Mouse (Mus musculus): ENCODE data around the gene Lrrc59. TPM values are rescaled to one million over a fixed set of nuclear protein-coding genes. Genes with fewer than 3 reads are reported as not detected.
"Not testable (repeated sequence)": the region's sequence is repeated elsewhere in the genome, so short reads cannot be mapped to it uniquely, and the experiment has no call there.

The Lrrc59 gene
- total RNA-seq, 1 experiment, result 282 TPM

DNA sequence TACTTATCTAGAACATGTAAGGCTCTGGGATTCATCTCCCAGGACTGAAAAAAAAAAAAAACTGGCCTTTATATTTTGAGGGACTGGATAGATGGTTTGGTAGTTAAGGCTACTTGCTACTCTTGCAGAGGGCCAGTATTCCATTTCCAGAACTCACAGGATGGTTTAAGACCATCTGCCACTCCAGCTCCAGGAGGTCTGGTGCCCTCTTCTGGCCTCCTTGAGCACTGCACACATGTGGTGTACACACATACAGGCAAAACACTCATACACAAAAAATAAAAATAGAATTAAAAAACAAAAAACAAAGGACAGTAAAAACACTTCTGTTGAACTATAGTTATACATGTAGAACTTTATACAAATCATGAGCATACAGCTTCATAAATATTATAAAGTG, 51.1 kb downstream of the Lrrc59 start:
- peaks cover 0 to 14% of the 10 kb centered on the region in 2 experiments; a peak in 2 of 4 replicates for H3K4me1 ChIP-seq (ENCODE audit: control insufficient read depth in 2 of 2, insufficient read depth in 2 of 2, low read length in 2 of 2, poor library complexity in 1 of 2)
- H3K4me3 ChIP-seq (ENCODE audit: insufficient read depth in 1 of 2, low read depth in 1 of 2, low read length in 2 of 2, poor library complexity in 1 of 2, severe bottlenecking in 1 of 2), result no peak overlapping the region
- H3K36me3 ChIP-seq (ENCODE audit: control insufficient read depth, insufficient read depth, low read length, poor library complexity, severe bottlenecking), result no peaks in the 10 kb centered on the region
- no peak overlapping the region for H3K27ac ChIP-seq (ENCODE audit: insufficient read depth, low read depth, low read length, poor library complexity, severe bottlenecking)
- no peaks in the 10 kb centered on the region for H3K9me3 ChIP-seq (ENCODE audit: control insufficient read depth, insufficient read depth, low read depth, low read length)
- no peak for TF ChIP-seq MAFK (IDR thresholded peaks at IDR 0.05; ENCODE audit: insufficient read depth, low read depth, low read length)
- TF ChIP-seq ZC3H11A (IDR thresholded peaks at IDR 0.05; ENCODE audit: borderline replicate concordance, low read depth, low read length), result 0 out of 2 replicates have a peak, but pooled peaks have one; percentile 8
- in situ Hi-C loops (cut with MboI; ENCODE audit: low sequenced_read_pairs in 2 of 2, unreplicated experiment in 2 of 2), result no loop called here
- no peak for DNase-seq (ENCODE audit: low read depth, low spot score)
- H3K9ac ChIP-seq (ENCODE audit: insufficient read depth, low read depth, low read length, poor library complexity, severe bottlenecking), result no peak overlapping the region

- DNase-seq (ENCODE audit: low read depth, low spot score), result no peak
- TF ChIP-seq CHD2 (IDR thresholded peaks at IDR 0.05; ENCODE audit: low read depth, low read length) (no peak), ZNF384 (IDR thresholded peaks at IDR 0.05; ENCODE audit: low read depth, low read length) (peak; percentile 80)
- Histone ChIP-seq H3K9ac (ENCODE audit: insufficient read depth, low read depth, low read length, poor library complexity, severe bottlenecking) (no peak overlapping the region), H3K9me3 (ENCODE audit: control insufficient read depth, insufficient read depth, low read depth, low read length) (no peaks in the 10 kb centered on the region), H3K4me3 (ENCODE audit: insufficient read depth in 1 of 2, low read depth in 1 of 2, low read length in 2 of 2, poor library complexity in 1 of 2, severe bottlenecking in 1 of 2) (no peak overlapping the region), H3K4me1 (ENCODE audit: control insufficient read depth in 2 of 2, insufficient read depth in 2 of 2, low read length in 2 of 2, poor library complexity in 1 of 2) (peaks cover 0 to 7% of the 10 kb centered on the region in 2 experiments; a peak in 2 of 4 replicates), H3K27ac (ENCODE audit: insufficient read depth, low read depth, low read length, poor library complexity, severe bottlenecking) (no peak overlapping the region), H3K36me3 (ENCODE audit: control insufficient read depth, insufficient read depth, low read length, poor library complexity, severe bottlenecking) (no peaks in the 10 kb centered on the region)
- in situ Hi-C loops (cut with MboI; ENCODE audit: low sequenced_read_pairs in 2 of 2, unreplicated experiment in 2 of 2), result no loop called here
Measured at GRCm38 (mm10) chr11:94681640-94682039, 52.1 kb downstream of the Lrrc59 start.

GRCm38 (mm10) chr11:94682427-94682826, 52.9 kb downstream of the Lrrc59 start:
- in situ Hi-C loops (cut with MboI; ENCODE audit: low sequenced_read_pairs in 2 of 2, unreplicated experiment in 2 of 2), result no loop called here
- Histone ChIP-seq H3K27ac (ENCODE audit: insufficient read depth, low read depth, low read length, poor library complexity, severe bottlenecking) (no peak overlapping the region), H3K36me3 (ENCODE audit: control insufficient read depth, insufficient read depth, low read length, poor library complexity, severe bottlenecking) (no peaks in the 10 kb centered on the region), H3K9me3 (ENCODE audit: control insufficient read depth, insufficient read depth, low read depth, low read length) (no peaks in the 10 kb centered on the region), H3K4me3 (ENCODE audit: insufficient read depth in 1 of 2, low read depth in 1 of 2, low read length in 2 of 2, poor library complexity in 1 of 2, severe bottlenecking in 1 of 2) (no peak overlapping the region), H3K4me1 (ENCODE audit: control insufficient read depth in 2 of 2, insufficient read depth in 2 of 2, low read length in 2 of 2, poor library complexity in 1 of 2) (peaks cover 0 to 7% of the 10 kb centered on the region in 2 experiments; a peak in 2 of 4 replicates), H3K9ac (ENCODE audit: insufficient read depth, low read depth, low read length, poor library complexity, severe bottlenecking) (no peak overlapping the region)
- TF ChIP-seq ZNF384 (IDR thresholded peaks at IDR 0.05; ENCODE audit: low read depth, low read length), result no peak
- TF ChIP-seq CHD2 (IDR thresholded peaks at IDR 0.05; ENCODE audit: low read depth, low read length), result no peak
- TF ChIP-seq ZC3H11A (IDR thresholded peaks at IDR 0.05; ENCODE audit: borderline replicate concordance, low read depth, low read length), result no peak
- no peak for TF ChIP-seq MAFK (IDR thresholded peaks at IDR 0.05; ENCODE audit: insufficient read depth, low read depth, low read length)
- no peak for DNase-seq (ENCODE audit: low read depth, low spot score)

DNA sequence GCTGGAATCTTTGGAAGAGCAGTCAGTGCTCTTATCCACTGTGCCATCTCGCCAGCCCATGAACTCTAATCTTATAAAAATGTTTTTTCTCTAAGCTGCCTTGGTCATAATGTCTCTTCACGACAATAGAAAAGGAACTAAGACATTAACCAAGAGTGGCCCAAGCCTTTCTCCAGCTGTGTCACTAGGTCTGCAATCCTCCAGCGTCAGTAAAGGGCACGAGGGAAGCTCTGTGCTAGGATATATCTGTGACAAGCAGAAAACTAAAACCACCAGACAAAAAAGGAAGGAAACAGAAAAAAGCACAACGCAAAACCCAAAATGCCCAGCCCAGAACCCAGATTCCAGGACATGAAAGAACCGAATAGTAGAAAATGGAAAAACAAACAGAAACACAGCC, 57.6 kb downstream of the Lrrc59 start:
- TF ChIP-seq ZC3H11A (IDR thresholded peaks at IDR 0.05; ENCODE audit: borderline replicate concordance, low read depth, low read length) (no peak), ZNF384 (IDR thresholded peaks at IDR 0.05; ENCODE audit: low read depth, low read length) (no peak), MAFK (IDR thresholded peaks at IDR 0.05; ENCODE audit: insufficient read depth, low read depth, low read length) (no peak), HCFC1 (IDR thresholded peaks at IDR 0.05; ENCODE audit: borderline replicate concordance, insufficient read depth, low read length) (no peak), CHD2 (IDR thresholded peaks at IDR 0.05; ENCODE audit: low read depth, low read length) (no peak)
- Histone ChIP-seq H3K9ac (ENCODE audit: insufficient read depth, low read depth, low read length, poor library complexity, severe bottlenecking) (no peak overlapping the region), H3K36me3 (ENCODE audit: control insufficient read depth, insufficient read depth, low read length, poor library complexity, severe bottlenecking) (no peaks in the 10 kb centered on the region), H3K27ac (ENCODE audit: insufficient read depth, low read depth, low read length, poor library complexity, severe bottlenecking) (no peak overlapping the region), H3K4me1 (ENCODE audit: control insufficient read depth in 2 of 2, insufficient read depth in 2 of 2, low read length in 2 of 2, poor library complexity in 1 of 2) (no peaks in the 10 kb centered on the region; a peak in 1 of 4 replicates), H3K4me3 (ENCODE audit: insufficient read depth in 1 of 2, low read depth in 1 of 2, low read length in 2 of 2, poor library complexity in 1 of 2, severe bottlenecking in 1 of 2) (no peak overlapping the region), H3K9me3 (ENCODE audit: control insufficient read depth, insufficient read depth, low read depth, low read length) (no peaks in the 10 kb centered on the region)
- in situ Hi-C loops (cut with MboI; ENCODE audit: low sequenced_read_pairs in 2 of 2, unreplicated experiment in 2 of 2), result no loop called here
- no peak for DNase-seq (ENCODE audit: low read depth, low spot score)

- H3K4me3 ChIP-seq (ENCODE audit: insufficient read depth in 1 of 2, low read depth in 1 of 2, low read length in 2 of 2, poor library complexity in 1 of 2, severe bottlenecking in 1 of 2); H3K9ac ChIP-seq (ENCODE audit: insufficient read depth, low read depth, low read length, poor library complexity, severe bottlenecking); in situ Hi-C loops (cut with MboI; ENCODE audit: low sequenced_read_pairs in 2 of 2, unreplicated experiment in 2 of 2); H3K4me1 ChIP-seq (ENCODE audit: control insufficient read depth in 2 of 2, insufficient read depth in 2 of 2, low read length in 2 of 2, poor library complexity in 1 of 2); H3K27ac ChIP-seq (ENCODE audit: insufficient read depth, low read depth, low read length, poor library complexity, severe bottlenecking); H3K36me3 ChIP-seq (ENCODE audit: control insufficient read depth, insufficient read depth, low read length, poor library complexity, severe bottlenecking); H3K9me3 ChIP-seq (ENCODE audit: control insufficient read depth, insufficient read depth, low read depth, low read length); DNase-seq (ENCODE audit: low read depth, low spot score): not testable (repeated sequence)
Measured at GRCm38 (mm10) chr11:94692502-94692901, 62.9 kb downstream of the Lrrc59 start.

Other genes starting within 250 kb of the Lrrc59 start
- 0.79 and 1.5 TPM in 2 replicates for gene Abcc3, start 236.8 kb upstream of the Lrrc59 start, total RNA-seq (2012; rRNA removed)
- 1.6 and 2.2 TPM in 2 replicates for gene Cacna1g, start 155.6 kb upstream of the Lrrc59 start, total RNA-seq (2012; rRNA removed)
- 0.26 and 0.71 TPM in 2 replicates for gene Spata20, start 143.6 kb upstream of the Lrrc59 start, total RNA-seq (2012; rRNA removed)
- gene Epn3, start 129.8 kb upstream of the Lrrc59 start, total RNA-seq (2012; rRNA removed), result 0.48 and 1.7 TPM in 2 replicates
- 0.45 and 0.48 TPM in 2 replicates for gene Mycbpap, start 108.0 kb upstream of the Lrrc59 start, total RNA-seq (2012; rRNA removed)
- gene Rsad1, start 80.5 kb upstream of the Lrrc59 start, total RNA-seq (2012; rRNA removed), result 2.1 and 2.4 TPM in 2 replicates
- 0.11 TPM in 1 of 2 replicates, not detected in the other for gene Chad, start 64.7 kb upstream of the Lrrc59 start, total RNA-seq (2012; rRNA removed)
- gene Acsf2, start 27.9 kb upstream of the Lrrc59 start, total RNA-seq (2012; rRNA removed), result 5.9 and 7.4 TPM in 2 replicates
- 37.2 and 56.3 TPM in 2 replicates for gene Mrpl27, start 24.0 kb downstream of the Lrrc59 start, total RNA-seq (2012; rRNA removed)
- gene Eme1, start 24.2 kb downstream of the Lrrc59 start, total RNA-seq (2012; rRNA removed), result 46.1 and 57.3 TPM in 2 replicates
- gene Xylt2, start 47.7 kb downstream of the Lrrc59 start, total RNA-seq (2012; rRNA removed), result 58.0 and 91.2 TPM in 2 replicates
- 0.18 TPM in 1 of 2 replicates, not detected in the other for gene Gm11541, start 74.7 kb downstream of the Lrrc59 start, total RNA-seq (2012; rRNA removed)
- 0.32 and 0.54 TPM in 2 replicates for gene Cdc34b, start 112.0 kb downstream of the Lrrc59 start, total RNA-seq (2012; rRNA removed)
- gene Tmem92, start 152.9 kb downstream of the Lrrc59 start, total RNA-seq (2012; rRNA removed), result 19.8 and 27.1 TPM in 2 replicates

All from ES-E14 (cell line).